Mouse (Mus musculus) gastrocnemius, postnatal 36 days (tissue): ENCODE data around the gene Shkbp1. TPM values are rescaled to one million over a fixed set of nuclear protein-coding genes. Genes with fewer than 3 reads are reported as not detected.
A peak's percentile ranks its signal among the peaks of the same experiment; 100 is the strongest.

Experiments used
- DNase-seq, 2 experiments: peaks; one replicate each; pipeline ENCODE4 v3.0.0; 2022
- intact Hi-C: fragments of 180-260 bp; cut with DNase I; formaldehyde crosslinking; loops from one replicate; pipeline ENCODE4 v1.15.1; 2025
- total RNA-seq, 2 experiments: library from RNA; stranded (reverse); gene quantifications; 2 replicates each; pipeline ENCODE4 v1.2.3; 2021

Gene Shkbp1
- total RNA-seq, 2 experiments from 2014 or later: 1.7 to 2.1 TPM

DNA sequence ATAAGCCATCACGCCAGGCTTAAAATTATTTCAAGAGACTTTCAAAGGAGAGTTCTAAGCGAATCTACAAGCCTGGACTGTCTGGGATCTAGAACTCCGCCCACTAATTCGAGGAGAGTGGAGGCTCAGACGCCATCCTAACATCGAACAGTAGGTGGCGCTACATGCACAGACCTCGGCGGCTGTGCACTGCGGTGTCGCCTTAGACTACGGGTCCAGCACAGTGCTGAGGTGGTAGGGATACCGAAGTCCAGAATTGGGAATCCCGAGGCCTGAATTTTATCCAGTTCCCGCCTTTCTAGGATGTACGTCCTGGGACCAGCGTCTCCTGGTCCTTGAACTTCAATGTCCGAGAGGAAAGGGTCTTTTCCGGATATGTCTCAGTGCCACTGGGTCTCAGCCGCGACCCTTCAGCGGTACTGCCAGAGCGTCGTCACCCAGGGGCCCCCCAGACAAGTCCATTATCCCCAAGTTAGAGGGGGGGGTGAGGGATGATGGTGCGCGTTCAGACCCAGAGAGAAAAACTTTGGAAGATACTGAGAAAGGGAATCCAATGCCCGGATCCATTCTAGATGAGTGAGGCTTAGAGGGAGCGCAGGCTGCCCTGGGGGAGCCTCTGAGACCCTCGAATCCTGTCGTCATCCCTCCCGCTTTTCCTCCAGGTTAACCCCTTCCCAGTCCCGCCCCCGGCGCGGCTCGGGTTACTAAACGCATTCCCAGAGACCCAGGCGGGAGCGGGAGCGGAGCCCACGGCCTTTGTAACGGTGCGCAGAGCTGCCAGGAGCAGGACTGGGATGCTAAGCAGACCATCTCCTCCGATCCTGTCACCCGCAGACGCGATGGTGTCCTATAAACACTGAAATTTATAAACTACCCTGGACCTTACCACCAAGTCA, 19.6 kb downstream of the Shkbp1 start:
- intact Hi-C loops: loop anchor here (1.0 to 10.0 kb wide), 3 partner anchors 48 to 349 kb away; partner anchors contain the start of gene Zfp607b
- peak; percentile 87 to 89 for DNase-seq

DNA sequence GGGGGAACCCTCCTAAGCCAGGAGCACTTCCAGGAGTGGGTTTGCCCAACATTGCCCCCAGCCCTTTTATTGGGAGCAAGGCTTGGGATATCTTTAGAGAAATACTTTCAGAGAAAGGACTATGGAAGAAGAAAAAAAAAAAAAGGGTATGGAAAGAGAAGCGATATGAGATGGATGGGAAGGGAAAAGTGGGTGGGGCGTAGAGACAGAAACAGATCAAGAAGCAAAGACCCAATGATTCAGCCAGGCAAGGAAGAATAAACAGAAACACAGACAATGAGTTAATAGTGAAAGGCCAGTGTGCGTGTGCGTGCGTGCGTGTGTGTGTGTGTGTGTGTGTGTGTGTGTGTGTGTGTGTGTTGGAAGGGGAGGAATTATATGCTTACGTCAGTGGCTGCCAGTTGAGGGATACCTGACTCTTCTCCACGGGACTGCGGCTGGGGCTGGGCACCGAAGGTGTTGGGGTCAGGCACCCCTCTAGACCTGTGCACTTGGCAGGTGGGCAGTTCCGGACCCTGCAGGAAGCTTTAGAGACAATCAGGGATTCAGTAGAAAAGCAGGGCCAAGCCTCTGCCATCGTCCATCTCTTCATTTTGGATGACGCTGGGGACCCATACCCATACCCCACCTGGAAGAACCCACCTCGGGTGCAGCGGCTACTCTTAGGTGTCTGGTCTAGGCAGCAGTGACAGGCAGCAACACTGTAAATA, 20.7 kb downstream of the Shkbp1 start:
- DNase-seq: no peak
- intact Hi-C loops: loop anchor here (5.0 to 10.0 kb wide), 2 partner anchors 192 to 350 kb away; partner anchors contain the start of gene Zfp607b

GRCm38 (mm10) chr7:27334405-27334911, 21.4 kb downstream of the Shkbp1 start:
- peak; percentile 58 to 69 for DNase-seq

GRCm38 (mm10) chr7:27333316-27333941, 22.4 kb downstream of the Shkbp1 start:
- intact Hi-C loops: loop anchor here (10.0 kb wide), 1 partner anchor 351 kb away; the partner anchor contains the start of gene Zfp607b
- DNase-seq: no peak

More at GRCm38 (mm10) chr7:27334405-27334911, 21.4 kb downstream of the Shkbp1 start:
- intact Hi-C loops: loop anchor here (10.0 kb wide), 1 partner anchor 350 kb away; the partner anchor contains the start of gene Zfp607b

- peak; percentile 88 to 91 for DNase-seq
- intact Hi-C loops: loop anchor here (10.0 kb wide), 1 partner anchor 352 kb away; the partner anchor contains the start of gene Zfp607b
Measured at GRCm38 (mm10) chr7:27332353-27333199, 23.2 kb downstream of the Shkbp1 start.

DNA sequence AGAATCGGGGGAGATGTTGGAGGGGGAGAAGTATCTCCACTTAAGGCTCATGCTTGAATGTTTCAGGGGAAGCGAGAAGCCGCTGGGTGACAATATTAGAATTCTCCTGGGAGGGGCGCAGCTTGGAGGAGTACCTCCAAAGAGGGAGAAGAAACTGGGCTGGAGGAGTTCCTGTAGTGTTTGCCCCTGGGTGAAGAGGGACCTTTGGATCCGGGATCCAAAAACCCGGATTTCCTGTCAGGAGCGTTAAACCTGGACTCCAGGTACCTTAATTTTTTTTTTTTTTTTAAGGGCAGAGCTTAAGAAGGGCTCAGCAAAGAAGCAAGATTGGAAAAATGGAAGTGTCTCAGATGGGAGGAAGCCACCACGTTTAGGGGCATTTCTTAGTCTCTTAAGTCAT, 24.0 kb downstream of the Shkbp1 start:
- intact Hi-C loops: loop anchor here (10.0 kb wide), 1 partner anchor 353 kb away; the partner anchor contains the start of gene Zfp607b
- DNase-seq: no peak

DNA sequence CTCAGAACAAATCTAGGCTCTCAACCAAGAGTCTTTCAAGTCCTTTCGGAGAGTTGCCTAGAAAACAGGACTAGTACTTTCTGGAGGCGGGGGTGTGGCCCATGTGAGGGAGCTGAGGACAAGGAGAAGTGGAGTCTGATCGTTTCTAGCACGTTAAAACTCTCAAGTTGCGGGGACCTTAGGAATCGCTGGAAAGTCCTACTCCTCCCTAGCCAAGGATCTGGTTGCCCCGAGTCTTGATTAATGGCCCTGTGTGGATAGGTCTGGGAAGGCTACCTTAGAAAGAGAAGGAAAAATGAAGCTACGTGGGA, 24.3 kb downstream of the Shkbp1 start:
- intact Hi-C loops: loop anchor here (10.0 kb wide), 1 partner anchor 353 kb away; the partner anchor contains the start of gene Zfp607b
- peak in 1 of 2 experiments; percentile 41 for DNase-seq

- intact Hi-C loops: loop anchor here (10.0 kb wide), 1 partner anchor 354 kb away; the partner anchor contains the start of gene Zfp607b
- peak; percentile 91 to 94 for DNase-seq
Measured at GRCm38 (mm10) chr7:27330709-27331540, 24.9 kb downstream of the Shkbp1 start.

DNA sequence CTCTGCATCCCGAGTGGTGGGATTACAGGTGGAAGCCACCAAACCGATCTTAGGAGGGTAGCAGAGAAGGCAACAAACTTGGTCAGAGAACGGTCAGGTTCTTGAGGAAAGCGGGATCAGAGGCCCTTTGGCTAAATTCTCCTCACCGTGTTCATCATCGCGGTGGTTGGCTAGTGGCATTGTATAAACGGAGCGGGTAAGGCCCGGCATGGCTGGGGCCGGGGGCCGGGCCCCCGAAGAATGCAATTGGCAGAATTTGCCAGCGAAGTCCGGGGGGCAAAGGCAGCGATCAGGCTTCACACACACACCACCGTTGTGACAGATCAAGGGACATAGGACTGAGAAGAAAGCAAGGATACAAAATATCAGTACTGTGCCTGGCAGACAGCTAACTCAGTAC, 25.8 kb downstream of the Shkbp1 start:
- intact Hi-C loops: loop anchor here (1.0 to 10.0 kb wide), 2 partner anchors 28 to 355 kb away; partner anchors contain the start of gene Zfp607b

DNA sequence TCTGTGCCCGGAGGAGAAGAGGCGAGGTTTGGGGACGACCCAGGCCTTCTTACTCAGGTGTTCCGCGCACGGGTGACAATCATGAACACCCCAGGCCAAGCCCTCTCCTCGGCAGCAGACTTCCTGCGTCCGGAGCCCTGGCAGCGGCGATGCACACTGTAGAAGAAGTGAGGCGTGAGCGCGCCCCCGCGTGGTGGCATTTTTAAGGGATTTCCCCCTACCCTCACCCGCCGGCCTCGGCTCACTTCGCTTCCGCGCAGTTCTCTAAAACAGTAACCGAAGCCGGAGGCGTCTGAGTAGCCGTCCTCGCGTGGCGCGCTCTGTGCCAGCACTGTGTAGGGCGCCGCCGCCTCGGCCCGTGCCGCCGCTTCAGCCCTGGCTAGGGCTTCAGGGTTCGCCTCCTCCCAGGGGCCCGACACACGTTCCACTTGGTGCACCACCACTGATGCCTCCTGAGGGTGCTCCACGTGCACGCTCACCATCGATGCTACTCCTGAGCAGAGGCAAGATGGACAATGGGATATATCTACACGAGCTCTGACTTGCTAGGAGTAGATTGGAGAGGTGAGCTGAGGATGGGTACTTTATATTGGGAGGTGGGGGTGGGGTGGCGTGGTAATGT, 26.4 kb downstream of the Shkbp1 start:
- intact Hi-C loops: loop anchor here (1.0 kb wide), 1 partner anchor 27 kb away; no protein-coding TSS in a partner anchor
- DNase-seq: peak; percentile 82 to 89

More for the DNA sequence above, 25.8 kb downstream of the Shkbp1 start:
- no peak for DNase-seq

- peak; percentile 79 to 80 for DNase-seq
- intact Hi-C loops: loop anchor here (1.0 kb wide), 1 partner anchor 26 kb away; no protein-coding TSS in a partner anchor
Measured at GRCm38 (mm10) chr7:27328648-27329047, 27.2 kb downstream of the Shkbp1 start.

- intact Hi-C loops: no loop called here
- DNase-seq: no peak
Measured at GRCm38 (mm10) chr7:27328161-27328560, 27.7 kb downstream of the Shkbp1 start.

DNA sequence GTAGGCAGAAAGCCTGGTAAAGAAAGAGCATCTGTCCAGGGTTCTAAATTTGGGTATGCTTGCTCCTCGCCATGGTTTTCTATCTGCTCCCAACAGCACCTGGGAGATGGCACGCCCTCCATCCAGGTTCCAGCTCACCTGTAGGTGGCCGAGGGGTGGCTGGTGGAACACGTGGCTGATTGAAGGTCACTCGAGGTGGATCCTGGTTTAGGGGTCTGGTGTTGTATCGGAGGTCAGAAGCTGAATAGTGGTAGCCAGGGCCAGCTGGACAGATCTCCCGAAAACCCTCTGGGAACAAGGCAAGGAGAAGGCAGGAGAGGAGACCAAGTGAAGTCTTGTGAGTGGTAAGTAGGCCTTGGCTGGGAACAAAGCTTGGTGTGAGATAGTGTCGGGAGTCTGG, 28.3 kb downstream of the Shkbp1 start:
- intact Hi-C loops: no loop called here
- DNase-seq: no peak

DNA sequence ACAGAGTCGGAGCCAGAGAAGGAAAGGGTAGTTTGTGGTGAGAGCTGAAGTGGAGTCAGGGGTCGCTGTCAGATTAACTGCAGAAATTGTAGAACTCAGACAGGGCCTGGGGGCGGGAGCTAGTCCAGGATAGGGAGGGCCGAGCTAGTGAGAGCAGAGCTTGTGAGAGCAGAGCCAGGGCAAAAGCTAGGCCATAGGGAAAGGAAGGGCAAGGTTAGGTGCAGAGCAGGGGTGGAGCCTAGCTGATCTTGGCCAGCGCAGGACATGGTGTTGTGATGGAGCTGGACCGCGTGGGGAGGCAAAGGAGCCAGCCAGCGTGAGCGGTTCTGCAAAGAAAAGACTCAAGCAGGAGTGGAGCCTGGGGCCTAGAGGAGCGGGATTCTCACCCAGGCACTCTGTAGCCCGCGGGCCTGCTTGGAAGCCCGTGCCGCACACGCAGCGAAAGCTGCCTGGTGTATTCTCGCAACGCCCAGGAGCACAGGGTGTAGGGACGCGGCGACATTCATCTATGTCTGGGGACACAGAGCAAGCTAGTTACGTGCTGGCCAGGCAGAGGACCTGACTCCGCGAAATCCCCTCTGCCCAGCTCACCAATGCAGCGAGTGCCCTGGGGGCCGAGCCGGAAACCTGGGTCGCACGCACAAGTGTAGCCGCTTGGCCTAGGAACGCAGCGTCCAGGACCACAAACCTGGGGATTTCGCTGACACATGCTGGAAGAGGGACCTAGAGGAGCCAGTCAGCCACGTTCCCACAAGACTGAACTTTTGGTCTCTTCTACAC, 29.5 kb downstream of the Shkbp1 start:
- intact Hi-C loops: no loop called here
- peak; percentile 47 to 51 for DNase-seq

DNA sequence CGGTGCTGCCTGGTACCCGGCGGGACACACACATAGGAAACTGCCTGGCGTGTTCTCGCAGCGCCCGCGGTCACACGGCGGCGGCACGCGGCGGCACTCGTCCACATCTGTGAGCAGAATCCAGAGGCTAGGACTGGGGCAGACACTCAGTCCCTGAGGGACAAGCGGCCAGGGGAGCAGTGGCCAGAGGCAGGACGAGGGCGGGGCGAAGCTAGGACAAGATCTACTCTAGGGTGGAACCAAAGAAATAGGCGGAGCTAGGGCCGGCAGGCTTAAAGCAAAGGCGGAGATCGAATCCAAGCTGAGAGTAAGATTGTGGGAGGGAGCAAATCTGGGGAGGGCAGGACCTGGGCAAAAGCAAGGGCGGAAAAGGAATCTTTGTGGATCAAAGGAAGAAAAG, 30.1 kb downstream of the Shkbp1 start:
- peak; percentile 70 to 84 for DNase-seq
- intact Hi-C loops: no loop called here

GRCm38 (mm10) chr7:27324928-27325327, 30.9 kb downstream of the Shkbp1 start:
- DNase-seq: no peak
- intact Hi-C loops: no loop called here

GRCm38 (mm10) chr7:27324161-27324560, 31.7 kb downstream of the Shkbp1 start:
- DNase-seq: no peak
- intact Hi-C loops: no loop called here
